Mouse (Mus musculus) kidney, adult 11 months (tissue): ENCODE measurements at regions not wholly inside any gene's neighbourhood (a gene's known extent, or its start where the extent isn't known, plus 50 kb on each side); places are given as distances from the start of the nearest gene placed in this dataset.
A peak's percentile ranks its signal among the peaks of the same experiment; 100 is the strongest.
"Not testable (repeated sequence)": the region's sequence is repeated elsewhere in the genome, so short reads cannot be mapped to it uniquely, and the experiment has no call there.

ENCODE experiments used
- DNase-seq: peaks from one replicate; pipeline ENCODE4 v3.0.0; 2022

DNA sequence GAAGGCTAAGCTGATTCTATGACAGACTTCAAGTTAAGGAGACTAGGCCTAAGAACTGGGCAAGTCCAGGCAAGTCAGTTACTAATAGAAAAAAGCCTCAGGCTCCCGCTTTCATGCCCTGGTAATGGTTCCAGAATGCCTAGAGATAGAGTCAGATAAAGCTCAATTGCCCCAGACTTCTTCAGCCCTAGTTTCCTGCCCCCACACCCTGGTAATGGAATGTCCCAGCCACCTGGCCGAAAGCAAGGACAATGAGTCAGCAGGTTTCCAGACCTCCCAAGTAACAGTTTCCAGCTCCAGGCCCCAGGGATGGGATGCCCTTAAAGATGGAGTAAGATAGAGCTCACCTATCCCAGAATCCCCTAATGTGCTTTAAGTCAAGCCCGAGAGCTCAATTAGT lies 143.6 kb upstream of the Rad23b start:
- DNase-seq: no peak

DNA sequence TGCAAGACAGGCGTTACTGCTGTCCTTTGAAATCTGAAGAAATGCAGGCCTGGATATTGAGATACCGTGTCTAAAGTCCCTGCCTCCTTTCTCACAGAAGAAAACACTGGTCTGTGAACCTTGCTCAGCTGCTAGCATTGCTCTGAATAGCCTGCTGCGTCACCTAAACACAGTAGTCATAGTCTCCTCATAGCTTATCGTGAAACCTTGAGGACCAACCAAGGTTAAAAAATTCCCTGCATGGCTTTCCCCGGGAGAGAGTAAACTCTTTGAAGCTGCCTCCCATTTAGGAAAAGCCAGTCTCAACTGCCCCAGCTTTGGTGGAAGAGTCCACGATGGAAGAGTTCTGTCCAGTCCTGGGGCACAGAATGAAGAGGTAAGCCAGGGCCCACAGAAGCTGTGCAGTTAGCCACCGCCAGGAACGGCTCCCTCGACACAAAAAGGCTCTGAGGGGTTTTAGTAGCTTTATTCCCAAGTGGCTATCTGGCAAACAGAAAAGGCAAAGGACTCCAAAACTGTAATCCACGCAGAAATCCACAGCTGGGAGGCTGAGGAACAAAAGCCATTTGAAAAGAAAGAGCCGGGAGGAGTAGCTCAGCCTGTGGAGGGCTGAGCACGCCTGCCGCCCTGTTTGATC lies 142.0 kb upstream of the Rad23b start:
- DNase-seq: no peak

DNA sequence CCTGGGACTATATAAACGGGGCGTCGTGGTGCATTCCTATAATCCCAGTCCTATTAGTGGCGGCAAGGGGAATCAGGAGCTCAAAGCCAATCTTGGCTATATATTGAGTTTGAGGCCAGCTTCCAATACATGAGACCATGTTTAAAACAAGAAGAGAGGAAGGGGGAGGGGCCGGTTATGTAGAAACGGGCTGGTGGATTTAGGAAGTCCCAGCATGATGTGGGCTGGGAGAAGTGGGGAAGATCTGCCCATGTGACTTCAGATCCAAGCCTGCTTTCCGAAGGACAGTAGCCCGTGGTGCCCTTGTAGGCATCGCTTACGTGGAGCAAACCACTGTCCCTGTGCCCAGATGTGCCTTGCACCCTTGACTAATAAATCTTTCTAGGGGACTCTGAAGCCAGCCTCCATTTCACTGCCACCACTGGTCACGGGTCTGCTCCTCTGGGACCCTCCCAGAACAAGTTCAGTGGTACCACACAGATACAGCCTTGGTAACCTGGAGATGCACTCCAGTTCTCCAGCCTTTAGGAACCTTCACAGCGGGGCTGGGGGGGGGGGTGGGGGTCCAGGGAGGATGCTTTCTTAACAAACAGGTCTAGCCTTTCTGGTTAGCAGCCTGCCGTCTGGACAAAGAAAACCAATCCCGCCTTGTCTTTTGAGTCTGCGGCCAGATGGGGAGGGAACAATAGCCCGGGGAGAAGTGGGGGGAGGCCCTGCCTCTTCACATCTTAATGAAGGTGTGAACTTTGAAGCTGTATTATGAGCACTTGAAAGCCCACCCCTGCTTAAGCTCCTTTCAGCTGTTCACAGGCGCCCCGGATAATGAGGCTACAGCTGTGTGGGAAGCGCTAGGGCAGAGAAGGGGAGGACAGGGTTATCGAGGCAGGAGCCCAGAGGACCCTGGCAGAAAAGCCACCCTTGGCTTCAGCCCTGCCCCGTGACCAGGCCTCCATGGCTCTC lies 141.2 kb upstream of the Rad23b start:
- DNase-seq: no peak

DNA sequence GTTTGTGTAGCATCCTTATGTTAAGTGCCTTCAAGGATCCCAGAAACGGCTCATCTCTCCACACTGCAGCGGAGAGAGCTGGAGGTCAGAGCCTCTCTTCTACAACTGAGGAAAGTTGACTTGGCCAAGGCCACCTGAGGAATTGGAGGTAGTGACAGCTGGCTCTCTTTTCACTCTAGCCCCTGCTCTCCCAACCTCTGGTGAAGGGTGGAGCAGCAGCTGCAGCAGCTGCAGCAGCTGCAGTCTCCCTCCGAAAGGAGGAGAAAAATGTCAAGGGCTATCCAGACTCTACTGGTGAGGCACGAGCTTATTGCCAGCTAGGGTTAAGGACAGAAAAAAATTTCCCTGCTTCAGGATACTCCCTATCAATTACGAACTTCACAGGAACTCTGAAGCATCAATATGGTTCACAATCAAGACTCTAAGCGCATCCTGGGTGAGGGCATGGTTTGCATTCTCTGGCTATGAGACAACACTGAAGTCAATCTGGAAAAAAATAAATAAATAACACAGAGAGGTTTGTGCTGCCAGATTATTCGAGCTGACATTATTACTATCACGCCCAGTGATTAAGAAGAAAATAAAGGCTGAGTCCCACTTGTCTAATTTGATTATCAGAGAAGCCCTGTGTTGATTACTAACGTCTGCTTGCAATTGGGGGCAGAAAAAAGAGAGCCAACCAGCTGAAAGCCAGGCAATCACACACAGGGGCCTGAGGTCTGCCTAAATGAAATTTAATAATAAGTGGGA lies 134.2 kb upstream of the Rad23b start:
- no peak for DNase-seq

DNA sequence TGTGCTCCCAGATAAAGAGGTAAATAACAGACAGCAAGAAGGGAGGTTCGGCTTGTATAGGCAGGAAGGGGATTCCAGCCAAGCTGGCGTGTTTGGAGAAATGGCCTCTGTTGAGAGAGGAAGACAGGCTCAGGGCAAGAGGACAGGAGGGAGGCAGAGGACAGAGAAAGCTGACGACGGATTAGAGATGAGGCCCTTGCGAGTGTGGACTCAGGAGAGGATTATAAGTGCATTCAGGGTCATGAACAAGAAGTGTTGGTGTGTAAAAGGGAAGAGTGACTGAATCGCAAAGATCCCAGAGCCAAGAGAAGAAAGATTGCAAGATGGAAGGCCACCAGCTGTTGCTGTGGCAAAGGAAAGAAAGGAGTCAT lies 133.7 kb upstream of the Rad23b start:
- no peak for DNase-seq

DNA sequence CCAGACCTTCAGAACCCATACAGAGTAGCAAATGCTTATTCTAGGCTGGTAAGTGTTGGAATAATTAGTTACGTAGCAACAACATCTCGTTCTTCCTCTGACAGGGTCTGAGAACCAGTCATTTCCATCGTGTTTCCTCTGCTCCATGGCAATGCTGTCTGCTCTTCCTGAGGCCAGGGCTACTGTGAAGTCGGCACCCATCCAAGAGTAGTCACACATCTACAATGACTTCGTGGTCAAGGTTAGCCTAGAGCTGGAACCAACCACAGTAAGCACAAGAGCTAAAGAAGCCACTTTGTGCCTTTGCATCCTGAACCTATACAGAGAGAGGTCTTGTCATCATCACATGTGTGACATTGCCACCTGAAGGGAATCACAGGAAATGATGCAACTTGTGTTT lies 124.1 kb upstream of the Rad23b start:
- DNase-seq: no peak

DNA sequence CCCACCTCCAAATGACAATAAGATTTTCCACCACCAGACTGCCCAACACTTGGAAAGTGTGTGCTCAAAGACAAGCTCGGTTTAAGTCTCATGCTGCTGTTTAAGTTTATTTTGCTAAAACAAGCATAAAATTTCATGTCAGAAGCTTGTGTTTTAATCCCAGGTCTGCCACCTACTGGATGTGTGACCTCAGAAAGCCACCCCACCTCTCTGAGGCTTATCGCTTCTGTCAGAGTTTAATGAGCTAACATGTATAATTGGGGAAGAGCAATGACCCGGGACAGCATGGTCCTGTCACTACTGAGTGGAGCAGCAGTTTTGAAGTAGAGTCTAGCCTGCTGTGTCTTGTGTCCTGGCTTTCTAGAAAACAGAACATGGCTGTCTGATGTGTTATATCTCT lies 122.4 kb upstream of the Rad23b start:
- no peak for DNase-seq

DNA sequence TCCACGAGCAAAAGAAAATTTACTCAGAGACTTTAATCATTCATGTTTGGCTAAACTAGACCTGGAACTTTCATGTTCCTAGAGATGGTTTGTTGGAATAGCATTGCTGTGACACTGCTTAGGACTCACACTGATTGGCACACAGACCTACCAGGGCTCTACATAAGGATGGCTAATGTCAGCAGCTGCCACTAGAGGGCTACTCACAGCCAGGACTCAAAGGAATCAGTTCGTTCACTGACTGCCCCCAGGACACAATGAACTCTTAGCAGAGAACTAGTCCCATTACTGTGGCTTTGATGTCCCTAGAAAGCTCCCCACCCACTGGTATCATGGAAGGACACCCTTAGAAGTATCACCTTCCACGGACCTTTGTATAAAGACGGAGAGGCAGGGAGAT lies 118.3 kb upstream of the Rad23b start:
- DNase-seq: no peak

DNA sequence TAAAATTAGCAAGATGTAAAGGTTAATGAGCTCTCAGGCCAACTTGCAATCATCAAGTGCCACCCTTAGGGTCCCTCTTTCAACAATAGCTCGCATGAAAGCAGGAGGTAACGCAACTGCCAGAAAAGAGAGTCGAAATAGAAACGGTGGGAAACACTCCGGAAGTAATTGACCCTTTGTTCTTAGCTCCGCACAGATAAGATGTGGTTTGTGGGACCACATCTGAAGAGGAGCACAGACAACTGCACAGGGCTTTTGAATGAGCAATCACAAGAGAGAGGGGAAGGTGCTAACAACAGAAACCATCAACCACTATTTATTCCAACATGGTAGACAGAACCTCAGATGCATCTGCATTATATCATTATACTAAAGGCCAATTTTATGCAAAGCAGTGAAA lies 112.0 kb upstream of the Rad23b start:
- DNase-seq: no peak

DNA sequence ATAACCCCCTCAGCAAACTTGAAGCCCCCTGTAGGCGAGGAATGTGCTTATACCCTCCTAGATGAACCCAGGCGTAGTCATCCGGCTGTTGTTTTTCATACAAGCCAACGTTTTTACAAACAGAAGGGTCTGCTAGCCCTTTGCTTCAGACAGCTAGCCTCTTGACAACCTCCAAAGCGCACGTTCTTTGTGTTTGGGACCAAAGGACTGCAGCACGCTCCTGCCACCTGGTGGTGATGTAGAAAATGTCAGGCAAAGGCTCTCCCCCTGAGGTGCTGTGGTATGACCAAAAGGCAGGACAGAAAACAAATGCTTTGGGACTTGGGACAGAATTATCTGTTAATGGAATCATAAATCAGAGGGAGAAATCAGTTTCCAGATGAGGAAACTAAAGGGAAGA lies 109.4 kb upstream of the Rad23b start:
- peak; percentile 23 for DNase-seq

DNA sequence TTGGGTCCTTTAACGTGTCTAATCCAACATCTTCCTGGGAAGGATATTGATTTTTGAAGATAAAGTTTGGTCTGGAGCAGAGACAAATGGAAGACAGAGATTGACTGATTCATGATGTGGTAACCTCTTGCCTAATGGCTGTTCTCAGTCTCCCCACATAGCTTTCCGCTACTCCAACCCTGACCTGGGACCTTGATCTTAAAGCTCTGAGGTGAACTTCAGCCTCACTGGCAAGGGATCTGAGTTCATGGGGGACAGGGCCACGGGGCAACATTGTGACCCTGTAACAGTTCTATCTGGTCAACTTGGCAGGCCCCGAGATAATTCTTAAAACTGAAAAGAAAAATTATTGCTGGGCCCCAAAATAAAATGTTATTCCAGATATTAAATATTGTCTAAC lies 107.5 kb upstream of the Rad23b start:
- no peak for DNase-seq

DNA sequence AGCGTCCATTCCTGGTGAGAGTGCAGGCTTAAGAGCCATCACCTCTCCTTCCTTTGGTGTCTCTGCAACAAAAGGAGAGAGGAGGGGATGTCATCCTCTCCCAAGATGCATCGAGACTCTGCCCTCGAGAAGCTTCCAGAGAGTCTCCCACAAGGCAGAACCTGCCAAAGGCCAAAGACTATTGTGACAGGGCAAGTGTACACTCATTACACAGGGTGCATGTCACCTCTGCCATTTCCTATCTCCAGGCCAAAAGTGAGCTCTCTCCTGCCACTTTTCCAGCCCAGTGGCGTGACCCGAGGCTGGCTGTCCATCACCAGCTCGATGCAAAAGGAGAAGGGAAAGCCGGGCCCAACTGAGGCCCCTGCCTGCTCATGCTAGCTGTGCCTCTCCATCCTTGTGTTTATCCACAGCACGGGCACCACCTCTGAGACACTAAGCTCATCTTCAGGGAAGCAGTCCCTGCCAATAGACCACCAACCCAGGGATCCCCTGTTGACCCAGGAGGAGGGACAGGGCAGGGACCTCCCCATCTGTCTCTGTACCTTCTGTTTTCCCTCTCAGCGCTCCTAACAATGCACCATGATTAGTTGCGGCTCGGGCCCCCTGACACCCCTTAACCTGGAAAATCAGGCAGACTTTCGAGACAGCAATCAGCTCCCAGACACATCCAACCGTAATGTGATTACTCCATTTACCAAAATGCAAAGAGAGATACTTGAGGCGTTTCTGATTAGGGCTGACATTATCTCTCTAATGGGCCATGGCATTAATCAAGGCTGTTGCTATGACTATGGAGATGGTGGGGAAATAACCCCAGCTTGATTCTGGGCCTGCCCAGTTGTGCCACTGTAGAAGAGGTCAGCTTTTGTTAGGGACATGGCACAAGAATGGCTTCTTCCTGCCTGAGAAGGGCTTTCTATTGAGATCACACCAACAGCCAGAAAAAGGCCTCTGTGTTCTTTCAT lies 106.5 kb upstream of the Rad23b start:
- DNase-seq: no peak

DNA sequence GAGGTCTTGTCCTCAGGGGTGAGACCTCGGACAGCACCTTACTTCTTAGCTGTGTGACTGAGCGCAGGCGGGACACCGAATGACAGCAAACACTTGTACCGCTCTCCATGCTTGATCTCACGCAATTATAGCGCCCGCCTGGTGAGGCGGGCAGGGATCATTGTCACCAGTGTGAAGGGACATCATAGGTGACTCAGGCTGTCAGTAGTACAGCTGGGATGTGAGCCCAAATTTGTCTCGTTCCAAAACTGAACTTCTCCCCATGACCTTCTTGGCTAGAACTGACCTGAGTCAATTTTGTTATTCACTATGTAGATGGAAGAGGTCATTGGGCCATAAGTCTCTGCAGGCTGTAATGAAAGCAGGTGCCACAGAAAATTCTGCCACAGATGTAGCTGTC lies 104.1 kb upstream of the Rad23b start:
- DNase-seq: no peak

DNA sequence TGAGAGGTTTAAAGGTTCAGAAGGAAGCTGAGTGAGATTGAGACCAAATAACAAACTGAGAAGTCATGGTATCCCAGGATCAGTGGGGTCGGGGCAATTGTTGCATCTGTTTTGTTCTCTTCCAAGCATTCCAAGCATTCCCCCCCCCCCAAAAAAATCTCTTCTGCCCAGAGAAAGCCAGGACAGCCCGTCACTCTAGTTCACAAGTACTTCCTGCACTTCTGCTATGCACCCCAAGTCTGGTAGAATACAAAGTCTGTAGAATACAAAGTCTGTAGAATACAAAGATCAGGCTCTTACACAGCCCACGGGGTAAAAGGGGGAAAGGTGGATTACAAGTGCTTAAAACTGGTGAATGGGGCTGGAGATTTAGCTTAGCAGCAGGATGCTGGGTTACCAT lies 99.5 kb upstream of the Rad23b start:
- DNase-seq: no peak

DNA sequence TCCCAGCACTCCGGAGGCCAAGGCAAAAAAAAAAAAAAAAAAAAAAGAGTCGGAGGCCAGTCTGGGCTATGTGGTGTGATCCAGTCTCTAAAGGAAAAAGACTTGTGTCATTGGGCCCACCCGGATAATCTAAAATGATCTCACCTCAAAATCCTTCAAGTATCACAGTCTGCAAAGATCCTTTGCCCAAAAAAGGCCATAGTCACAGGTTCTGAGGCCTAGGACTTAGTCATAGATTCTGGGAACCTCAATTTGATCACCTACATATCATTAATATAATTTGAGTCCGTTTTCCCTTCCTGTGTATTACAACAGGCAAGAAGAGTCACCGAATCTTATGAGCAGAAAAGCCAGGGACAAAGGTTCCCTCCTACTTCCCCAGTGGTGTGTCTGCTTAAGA lies 98.3 kb upstream of the Rad23b start:
- no peak for DNase-seq

DNA sequence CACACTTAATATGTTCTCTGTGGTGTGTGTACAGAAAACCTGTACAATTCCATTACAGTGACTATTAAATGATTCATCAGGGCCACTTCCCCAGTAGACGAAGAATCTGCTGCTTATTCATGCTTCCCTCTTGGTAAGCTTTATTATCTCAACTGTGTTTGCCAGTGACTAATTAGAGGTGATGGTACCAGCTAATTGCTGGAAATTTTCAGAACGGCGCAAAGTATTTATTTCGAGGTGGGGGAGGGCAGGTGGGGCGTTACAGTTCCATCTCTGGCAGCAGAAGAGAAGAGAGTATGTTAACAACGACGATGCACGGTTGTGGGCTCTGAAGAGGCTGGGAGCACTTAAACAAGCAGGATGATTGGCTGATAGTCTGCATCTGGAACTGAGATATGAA lies 96.1 kb upstream of the Rad23b start:
- DNase-seq: no peak

DNA sequence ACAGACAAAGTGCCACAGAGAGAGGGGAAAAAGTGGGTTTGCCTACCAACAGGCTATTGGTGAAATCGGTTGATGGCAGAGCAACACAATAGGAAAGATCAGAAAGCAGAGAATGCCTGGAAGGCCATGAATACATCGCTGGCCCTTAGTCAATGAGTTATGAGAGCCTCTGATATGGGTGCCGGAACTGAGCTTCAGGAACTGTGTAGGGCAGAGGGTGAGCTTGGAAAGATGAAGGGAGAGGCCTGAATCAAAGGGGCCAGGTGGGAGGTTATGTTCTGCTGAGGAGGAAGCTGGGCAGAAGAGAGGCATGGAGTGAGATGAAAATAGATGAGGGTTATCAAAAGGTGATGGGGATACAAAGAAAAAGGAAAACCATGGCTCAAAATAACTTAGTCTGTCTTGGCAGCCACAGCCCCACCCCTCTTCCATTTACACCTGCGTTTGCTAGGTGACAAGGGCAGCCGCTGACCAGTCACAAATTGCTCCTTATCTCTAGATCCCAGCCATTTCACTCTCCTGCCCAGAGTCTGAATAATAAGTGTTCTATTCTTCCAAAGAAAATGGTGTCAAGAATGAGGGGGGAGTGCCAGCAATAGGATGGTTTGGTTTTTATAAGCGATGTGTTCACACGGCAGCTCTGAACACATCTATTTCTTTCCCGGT lies 77.7 kb upstream of the Rad23b start:
- no peak for DNase-seq

DNA sequence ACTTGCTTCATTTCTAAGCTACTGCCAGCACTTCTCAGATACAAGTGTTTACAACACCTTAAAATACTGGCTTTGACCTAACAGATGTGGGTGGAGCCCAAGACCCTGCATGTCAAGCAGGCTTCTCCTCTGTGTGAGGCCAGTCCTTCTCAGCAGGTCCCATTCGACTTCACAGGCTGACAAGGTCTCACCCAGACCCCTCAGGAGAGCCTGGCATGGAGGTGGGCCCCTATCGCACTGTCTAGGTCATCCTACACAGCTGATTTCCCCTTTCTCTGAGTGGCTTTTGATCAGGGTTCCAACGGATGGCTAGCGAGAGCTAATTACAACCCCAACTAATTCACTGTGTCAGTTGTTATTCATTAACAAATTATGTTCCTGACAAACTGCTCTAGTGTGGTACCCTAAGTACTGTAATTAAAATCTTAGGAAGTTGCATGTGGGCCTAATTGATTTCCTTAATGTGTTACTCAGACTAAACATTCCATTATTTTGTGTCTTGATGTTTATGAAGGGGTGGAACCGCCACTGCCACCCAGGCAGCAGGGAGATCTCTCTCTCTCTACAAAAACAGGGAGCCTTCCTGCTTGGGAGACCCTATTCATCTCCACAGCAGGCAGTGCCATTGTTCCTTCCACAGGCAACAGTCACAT lies 73.4 kb upstream of the Rad23b start:
- no peak for DNase-seq

DNA sequence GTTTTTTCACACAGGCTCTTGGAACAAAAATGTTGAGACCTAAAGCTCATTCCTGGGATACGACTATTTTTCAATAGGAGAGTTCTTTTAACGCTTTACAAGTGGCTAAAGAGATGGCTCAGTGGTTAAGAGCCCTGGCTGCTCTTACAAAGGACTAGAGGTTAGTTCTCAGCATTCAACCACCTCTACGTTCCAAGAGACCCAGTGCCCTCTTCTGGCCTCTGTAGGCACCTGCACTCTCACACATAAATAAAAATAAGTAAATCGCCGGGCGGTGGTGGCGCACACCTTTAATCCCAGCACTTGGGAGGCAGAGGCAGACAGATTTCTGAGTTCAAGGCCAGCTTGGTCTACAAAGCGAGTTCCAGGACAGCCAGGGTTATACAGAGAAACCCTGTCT lies 70.5 kb upstream of the Rad23b start:
- not testable (repeated sequence) for DNase-seq

DNA sequence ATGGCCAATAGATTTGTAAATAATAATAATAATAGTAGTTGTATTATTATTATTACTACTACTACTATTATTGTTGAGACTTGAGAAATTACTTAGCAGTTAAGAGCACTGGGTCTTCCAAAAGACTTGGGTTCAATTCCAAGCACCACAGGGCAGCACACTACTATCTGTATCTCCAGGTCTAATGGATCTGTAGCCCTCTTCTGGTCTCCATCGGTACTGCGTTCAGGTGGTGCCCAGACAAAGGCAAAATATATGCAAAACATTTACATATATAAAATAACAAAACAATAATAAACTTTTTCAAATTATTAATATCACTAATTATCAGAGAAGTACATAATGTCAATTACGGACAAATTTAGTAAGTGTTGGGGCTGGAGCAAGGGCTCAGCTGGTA lies 69.1 kb upstream of the Rad23b start:
- no peak for DNase-seq

DNA sequence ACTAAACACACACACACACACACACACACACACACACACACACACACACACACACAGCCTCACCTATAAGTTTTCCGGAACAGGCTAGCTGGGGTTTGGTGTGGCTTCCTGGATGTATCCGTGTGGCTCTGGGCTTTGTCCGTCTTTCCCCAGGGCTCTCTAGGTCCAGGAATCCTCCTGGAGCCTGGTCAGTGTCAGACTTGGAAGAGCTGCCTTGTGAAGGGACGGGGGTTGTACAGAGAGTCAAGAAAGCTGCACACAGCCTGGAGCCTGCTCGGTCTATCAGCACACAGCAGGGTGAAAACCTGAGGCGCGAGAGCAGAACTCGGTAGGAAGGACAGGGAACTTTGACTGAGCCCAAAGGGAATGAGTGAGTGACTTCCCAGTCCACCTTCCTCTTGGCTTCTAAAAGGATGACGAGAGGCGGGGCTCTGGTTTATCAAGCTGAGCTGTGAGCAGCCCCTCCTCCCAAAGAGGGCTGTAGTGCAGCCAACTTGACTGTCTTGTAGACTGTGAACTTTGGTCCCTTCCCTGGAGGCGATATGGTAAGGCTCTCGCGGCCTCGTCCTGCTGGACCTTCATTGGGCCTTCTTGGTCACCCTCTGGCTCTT lies 68.3 kb upstream of the Rad23b start:
- DNase-seq: no peak
